Comparison of ENCODE assay signal across 27 mouse cellular contexts in the genomic region with DNA sequence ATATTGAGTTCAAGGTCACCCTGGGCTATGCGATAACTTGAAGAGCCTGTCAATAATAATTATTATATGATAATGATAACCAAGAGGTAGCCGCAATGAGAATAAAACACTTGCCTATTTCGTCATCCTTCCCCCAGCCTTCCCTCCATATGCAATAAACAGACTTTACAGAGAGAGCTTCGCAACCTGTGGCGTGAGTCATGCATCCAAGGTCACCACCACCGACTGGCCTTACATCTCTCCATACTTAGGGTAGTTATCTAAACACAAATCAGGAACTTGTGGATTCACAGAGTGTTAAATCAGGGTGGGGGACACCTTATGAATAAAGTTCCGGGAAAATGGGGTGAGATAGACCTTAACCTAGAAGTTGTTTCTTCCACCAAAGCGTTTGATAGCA. TPM values are rescaled to one million over a fixed set of nuclear protein-coding genes. Genes with fewer than 3 reads are reported as not detected.
DNase-seq lines count a peak whose midpoint lies in the region; ATAC-seq lines count a peak whose summit lies in the region.
"Had no signal": no experiment of that assay in that cellular context is flagged by ENCODE, and none has a peak within 500 bp of the region (broad histone marks: within the 10 kb centered on the region; RNA-seq: fewer than 3 reads in every experiment).

No protein-coding gene starts in this region.

- no peaks in the 10 kb centered on the region for H3K36me3 ChIP-seq in intestine, embryonic 15.5 days
- no peaks in the 10 kb centered on the region for H3K36me3 ChIP-seq in liver, embryonic 12.5 days
- H3K36me3 ChIP-seq: embryonic facial prominence, embryonic 10.5 days; embryonic facial prominence, embryonic 15.5 days; forebrain, embryonic 12.5 days; liver, embryonic 13.5 days had no signal

- H3K9me3 ChIP-seq in intestine, embryonic 15.5 days: no peaks in the 10 kb centered on the region
- no peaks in the 10 kb centered on the region for H3K9me3 ChIP-seq in liver, embryonic 12.5 days (replicated peaks)
- H3K9me3 ChIP-seq: embryonic facial prominence, embryonic 10.5 days; forebrain, embryonic 12.5 days; liver, embryonic 13.5 days had no signal

- H3K4me2 ChIP-seq in intestine, embryonic 15.5 days (replicated peaks): no peak overlapping the region
- no peak overlapping the region for H3K4me2 ChIP-seq in liver, embryonic 12.5 days
- H3K4me2 ChIP-seq: embryonic facial prominence, embryonic 15.5 days; forebrain, embryonic 12.5 days; heart, embryonic 11.5 days; hindbrain, embryonic 14.5 days; liver, embryonic 13.5 days had no signal

- H3K9ac ChIP-seq in intestine, embryonic 15.5 days: no peak overlapping the region
- no peak overlapping the region for H3K9ac ChIP-seq in liver, embryonic 12.5 days
- H3K9ac ChIP-seq: embryonic facial prominence, embryonic 15.5 days; forebrain, embryonic 12.5 days; hindbrain, embryonic 14.5 days; liver, embryonic 13.5 days had no signal

- no peak overlapping the region for H3K4me3 ChIP-seq in intestine, embryonic 15.5 days (replicated peaks)
- no peak overlapping the region for H3K4me3 ChIP-seq in liver, embryonic 12.5 days
- H3K4me3 ChIP-seq: embryonic facial prominence, embryonic 10.5 days; embryonic facial prominence, embryonic 15.5 days; forebrain, embryonic 12.5 days; gastrocnemius, adult 2 months; liver, embryonic 13.5 days had no signal

- peak; percentile 52 to 80 for DNase-seq in adrenal gland, adult (ENCODE audit: inconsistent age in 2 of 2, low spot score in 1 of 2)
- no peak for DNase-seq in adrenal gland, adult 8-10 months
- DNase-seq in 3T3-L1 (ENCODE audit: low read depth, low spot score): peak; percentile 58
- DNase-seq in gastrocnemius, postnatal 10 days: no peak
- DNase-seq: cerebellum, adult 2 months; cerebellum, postnatal 14 days; gastrocnemius, adult 2 months; heart, adult 11 months; kidney, postnatal 10 days; layer of hippocampus, postnatal 36 days; left cerebral cortex, postnatal 4 days; liver, embryonic 13.5 days; lung, adult 18-20 months; lung, postnatal 4 days; midbrain, embryonic 14.5 days; right cerebral cortex, postnatal 25 days; spleen, adult 18-20 months; thymus, postnatal 14 days had no signal

- no peak overlapping the region for H3K27ac ChIP-seq in intestine, embryonic 15.5 days
- no peak overlapping the region for H3K27ac ChIP-seq in liver, embryonic 12.5 days
- H3K27ac ChIP-seq: embryonic facial prominence, embryonic 10.5 days; embryonic facial prominence, embryonic 15.5 days; forebrain, embryonic 12.5 days; gastrocnemius, adult 2 months; hindbrain, embryonic 14.5 days; liver, embryonic 13.5 days had no signal

- H3K27me3 ChIP-seq in intestine, embryonic 15.5 days (replicated peaks): no peaks in the 10 kb centered on the region
- H3K27me3 ChIP-seq in liver, embryonic 12.5 days (replicated peaks): peaks cover 2% of the 10 kb centered on the region
- H3K27me3 ChIP-seq: embryonic facial prominence, embryonic 15.5 days; liver, embryonic 13.5 days had no signal

- no peaks in the 10 kb centered on the region; the same call in 1 of the 2 replicates for H3K4me1 ChIP-seq in intestine, embryonic 15.5 days (replicated peaks)
- no peaks in the 10 kb centered on the region for H3K4me1 ChIP-seq in liver, embryonic 12.5 days
- H3K4me1 ChIP-seq: forebrain, embryonic 12.5 days; liver, embryonic 13.5 days had no signal

- ATAC-seq in intestine, embryonic 15.5 days: peak; percentile 68
- peak; percentile 56; the same call in 1 of the 2 replicates for ATAC-seq in monocyte, adult 5-6 weeks (replicated peaks; ENCODE audit: insufficient number of reproducible peaks, low FRiP score, low TSS enrichment, poor library complexity, severe bottlenecking)
- no peak for ATAC-seq in liver, embryonic 12.5 days
- ATAC-seq: lung, postnatal 0 days had no signal

- 68% methylated on average over 8 of the region's 8 CpGs for WGBS in intestine, embryonic 15.5 days
- 75% methylated on average over 8 of the region's 8 CpGs for WGBS in liver, embryonic 12.5 days (ENCODE audit: insufficient replicate concordance)

RNA-seq across cellular contexts. Expression of a gene that starts 13.0 kb away (rescaled TPM):
- total RNA-seq in adrenal gland, adult 8-10 months (2022): 100 to 1,000 TPM; 800 to 966 (median 845) TPM
- 247 and 251 TPM in 2 replicates for polyA plus RNA-seq in intestine, embryonic 15.5 days (2015; fragmentation: Nextera tagmentation; extraction: Ambion mirVana)
- total RNA-seq in monocyte, adult 5-6 weeks (2017): 400 to 470 TPM (median 447 TPM) in 3 replicates
- 54.1 and 55.2 TPM in 2 replicates for polyA plus RNA-seq in liver, embryonic 12.5 days (2016; fragmentation: Nextera tagmentation; extraction: Ambion mirVana)
- total RNA-seq in gastrocnemius, postnatal 10 days (2021): 10 to 100 TPM; 71.2 to 86.4 TPM

Comparison
In these comparisons a context has a peak if more than half of its experiments do, and no peak if none do; other contexts are left out.
1. DNase-seq: peak in adrenal gland, adult (2 of 2) and 3T3-L1 (single experiment); none in adrenal gland, adult 8-10 months (single experiment) and gastrocnemius, postnatal 10 days (single experiment).